Mouse (Mus musculus) stomach, postnatal 0 days (tissue): Measurements from ENCODE around the gene Hist1h2bk.

Experiments used
- CTCF ChIP-seq: IDR thresholded peaks from 2 replicates; pipeline ENCODE4 v1.5.1; 2016; ENCODE audit warnings: antibody characterized with exemption, low read depth, mild to moderate bottlenecking, moderate library complexity
- EP300 ChIP-seq: optimal IDR thresholded peaks from 2 replicates; pipeline ENCODE3; 2016; ENCODE audit warnings: antibody characterized with exemption

- TF ChIP-seq CTCF, result no peak
- no peak for TF ChIP-seq EP300
These were observed 27.0 kb upstream of the Hist1h2bk start for GRCm38 (mm10) chr13:22008707-22009106.
